Mouse (Mus musculus): ENCODE results near the gene Kazn. TPM values are rescaled to one million over a fixed set of nuclear protein-coding genes. Genes with fewer than 3 reads are reported as not detected.

Kazn gene
- total RNA-seq, 2 experiments from 2014 or later = 17.0 to 23.0 TPM

- peak; percentile 50 for DNase-seq
Observed at GRCm38 (mm10) chr4:142077572-142078271, 161.5 kb downstream of the Kazn start.

- no peak for DNase-seq
Observed at GRCm38 (mm10) chr4:142076883-142077282, 162.3 kb downstream of the Kazn start.

DNA sequence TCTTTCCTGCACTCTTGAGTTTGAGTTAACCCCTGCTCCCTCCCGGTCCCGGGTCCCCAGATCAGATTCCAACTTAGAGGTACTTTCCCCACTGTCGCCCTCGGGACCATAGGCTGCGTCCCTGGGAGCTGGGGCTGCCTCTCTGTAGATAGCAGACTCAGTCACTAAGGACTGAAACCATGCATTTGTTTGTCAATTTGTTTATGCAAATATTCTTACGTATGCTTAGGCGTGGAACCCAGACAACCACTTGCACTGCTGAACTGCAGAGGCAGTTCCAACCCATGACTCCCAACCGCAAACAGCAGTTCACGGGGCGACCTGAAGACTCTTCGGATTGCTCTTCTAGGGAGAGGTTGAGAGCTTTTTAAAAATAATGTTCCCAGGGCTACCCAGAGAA lies 163.3 kb downstream of the Kazn start:
- no peak for DNase-seq

GRCm38 (mm10) chr4:142074060-142074732 lies 165.0 kb downstream of the Kazn start:
- no peak for DNase-seq

- no peak for DNase-seq
Observed at GRCm38 (mm10) chr4:142071243-142071991, 167.8 kb downstream of the Kazn start.

GRCm38 (mm10) chr4:142070840-142071239 lies 168.4 kb downstream of the Kazn start:
- DNase-seq = no peak

- no peak for DNase-seq
Observed at GRCm38 (mm10) chr4:142068899-142069812, 170.0 kb downstream of the Kazn start.

DNA sequence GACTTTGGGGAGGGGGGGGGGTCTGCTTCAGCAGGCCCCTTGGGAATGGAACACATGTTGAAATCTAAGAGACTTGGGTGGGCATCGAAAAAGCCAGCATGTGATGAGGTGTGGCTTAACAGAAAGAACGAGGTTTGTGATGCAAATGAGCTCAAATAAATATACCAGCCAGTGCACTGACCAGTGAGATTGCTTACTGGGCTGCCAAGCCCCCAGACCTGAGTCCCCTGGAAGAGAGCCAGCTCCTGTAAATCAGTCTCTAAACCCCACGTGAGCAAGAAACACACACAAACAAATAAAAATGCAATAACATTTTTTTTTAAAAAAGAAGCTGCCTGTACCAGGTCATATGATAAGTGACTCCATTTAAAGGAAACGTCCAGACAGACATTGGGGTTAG lies 172.6 kb downstream of the Kazn start:
- no peak for DNase-seq

DNA sequence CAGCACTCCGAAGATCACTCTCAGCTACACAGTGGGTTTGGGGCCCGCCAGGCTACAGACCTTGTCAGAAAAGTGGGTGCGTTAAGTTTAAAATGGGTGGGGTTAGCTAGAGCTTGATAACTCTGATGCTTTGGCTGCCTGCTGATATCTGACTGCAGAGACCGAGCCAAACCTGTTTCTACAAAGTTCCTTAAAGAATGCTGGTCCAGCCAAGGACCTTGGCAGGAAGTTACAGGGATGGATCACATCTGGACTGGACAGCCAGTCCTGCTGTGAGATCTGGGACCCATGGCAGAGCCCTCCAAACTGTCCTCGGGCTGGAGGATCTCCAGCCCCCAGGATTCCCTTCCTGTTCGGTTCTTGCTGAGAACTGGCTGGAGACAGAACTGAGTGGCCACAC lies 173.4 kb downstream of the Kazn start:
- no peak for DNase-seq

DNA sequence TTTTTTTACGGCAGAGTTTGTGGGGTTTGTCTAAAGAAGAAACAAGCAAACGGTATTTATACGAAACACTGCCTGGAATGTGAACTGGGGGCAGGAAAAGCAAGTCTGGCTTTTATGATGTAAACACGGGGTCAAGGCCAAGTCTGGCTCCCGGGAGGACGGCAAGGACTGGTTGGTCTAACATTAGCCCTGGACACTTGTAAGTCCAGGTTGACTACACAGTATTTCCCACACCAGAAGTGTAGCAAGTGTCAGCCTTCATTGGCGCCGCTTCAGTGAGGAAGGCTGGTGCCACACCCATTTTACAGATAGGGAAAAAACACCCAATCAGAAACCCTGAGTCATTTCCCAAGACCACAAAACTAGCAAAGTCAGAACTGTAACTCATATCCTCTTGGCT lies 173.9 kb downstream of the Kazn start:
- DNase-seq = peak; percentile 61

DNA sequence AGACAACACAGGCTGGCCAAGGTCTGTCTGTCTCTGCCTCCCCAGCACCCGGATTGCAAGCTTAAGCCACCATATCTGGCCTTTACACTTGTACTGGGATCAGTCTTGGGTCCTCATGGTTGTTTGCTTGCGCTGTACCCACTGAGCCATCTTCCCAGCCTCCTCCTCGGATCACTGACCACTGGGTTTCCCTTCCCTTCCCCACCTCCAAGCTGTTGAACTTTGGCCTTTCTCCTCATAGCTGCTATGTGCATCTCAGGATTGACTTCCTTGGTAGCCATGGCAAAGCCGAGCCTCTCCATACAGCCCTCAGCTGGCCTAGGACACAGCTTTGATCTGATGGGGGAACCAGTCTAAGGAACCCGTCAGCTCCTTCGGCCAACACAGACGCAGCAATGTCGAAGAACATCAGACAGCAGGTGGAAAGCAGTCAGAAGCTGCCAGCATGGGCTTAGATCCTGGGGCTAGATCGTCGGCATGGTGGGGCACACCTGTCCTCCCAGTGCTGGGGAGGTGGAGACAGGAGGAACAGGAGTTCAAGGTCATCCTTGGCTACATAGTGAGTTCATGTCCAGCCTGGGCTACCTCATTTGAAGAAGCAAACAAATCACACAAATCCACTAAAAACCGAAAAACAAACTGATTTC lies 174.5 kb downstream of the Kazn start:
- DNase-seq = no peak

DNA sequence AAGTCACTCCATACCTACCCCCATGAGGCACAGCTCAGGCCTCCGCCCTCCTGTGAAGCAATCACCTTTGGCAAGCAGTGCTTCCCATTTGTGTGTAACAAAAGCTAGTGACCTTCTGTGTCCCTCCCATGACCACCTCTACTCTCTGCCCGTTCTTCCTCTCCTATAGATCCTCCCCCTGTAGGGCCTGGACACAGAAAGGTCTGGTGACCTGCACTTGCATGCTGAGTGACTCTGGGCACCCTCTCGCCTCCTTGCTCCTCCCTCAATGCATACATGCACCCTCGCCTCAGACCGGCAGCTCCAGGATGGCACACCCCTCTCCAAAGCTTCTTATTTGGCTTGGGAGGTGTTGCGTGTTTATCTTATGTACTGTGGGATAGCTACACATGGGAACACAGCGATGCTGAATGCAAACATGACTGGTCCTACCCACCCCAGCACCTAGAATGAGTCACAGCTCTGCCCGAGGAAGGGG lies 176.1 kb downstream of the Kazn start:
- DNase-seq = no peak

DNA sequence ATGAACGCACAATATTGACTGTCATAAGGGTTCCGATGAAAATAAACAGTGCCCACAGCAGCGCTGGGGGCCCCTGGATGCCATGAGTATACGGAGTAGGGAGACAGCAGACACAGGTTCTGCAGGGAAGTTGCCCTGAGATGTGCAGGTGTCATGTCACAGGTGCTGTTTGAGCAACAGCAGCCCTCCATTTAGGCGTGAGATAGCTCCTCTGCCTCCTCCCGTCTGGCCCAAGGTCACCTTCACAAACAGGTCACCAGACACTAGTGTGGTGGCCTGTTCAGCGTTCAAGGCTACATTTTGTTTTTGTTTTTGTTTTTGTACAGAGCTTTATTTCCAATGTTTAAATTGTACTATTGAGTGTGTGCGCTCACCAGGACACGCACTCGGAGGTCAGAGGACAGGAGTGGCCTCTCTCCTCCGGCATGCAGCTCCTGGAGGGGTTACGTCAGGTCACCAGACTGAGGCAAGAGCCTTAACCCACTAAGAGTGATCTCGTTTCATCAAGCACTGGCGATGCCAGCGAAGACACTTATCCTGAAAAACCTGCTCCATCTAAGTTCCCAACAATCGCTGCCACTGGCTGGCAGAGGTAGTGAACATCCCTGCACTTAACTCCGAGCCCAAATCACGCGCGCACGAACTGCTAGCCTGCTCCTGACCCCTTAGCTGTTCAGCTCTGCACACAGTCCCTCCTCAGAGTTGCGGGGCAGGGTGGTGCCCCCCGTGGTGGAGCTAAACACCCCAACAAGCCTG lies 177.5 kb downstream of the Kazn start:
- no peak for DNase-seq

GRCm38 (mm10) chr4:142060455-142061378 lies 178.5 kb downstream of the Kazn start:
- no peak for DNase-seq

DNA sequence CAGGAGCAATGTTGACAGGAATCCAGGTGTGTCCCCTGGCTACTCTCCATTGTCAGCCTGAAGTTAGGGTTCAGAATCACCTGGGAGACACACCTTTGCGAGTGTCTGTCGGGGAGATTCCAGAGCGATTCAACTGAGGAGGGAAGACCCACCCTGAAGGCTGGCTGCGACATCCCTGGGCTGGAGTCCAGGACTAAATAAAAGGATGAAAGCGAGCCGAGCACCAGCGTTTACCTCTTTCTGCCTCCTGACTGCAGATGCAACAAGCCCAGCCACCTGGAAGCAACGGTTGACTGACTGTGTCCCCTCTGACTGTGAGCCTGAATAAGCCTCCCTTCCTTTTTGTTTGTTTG lies 179.4 kb downstream of the Kazn start:
- DNase-seq = no peak

DNA sequence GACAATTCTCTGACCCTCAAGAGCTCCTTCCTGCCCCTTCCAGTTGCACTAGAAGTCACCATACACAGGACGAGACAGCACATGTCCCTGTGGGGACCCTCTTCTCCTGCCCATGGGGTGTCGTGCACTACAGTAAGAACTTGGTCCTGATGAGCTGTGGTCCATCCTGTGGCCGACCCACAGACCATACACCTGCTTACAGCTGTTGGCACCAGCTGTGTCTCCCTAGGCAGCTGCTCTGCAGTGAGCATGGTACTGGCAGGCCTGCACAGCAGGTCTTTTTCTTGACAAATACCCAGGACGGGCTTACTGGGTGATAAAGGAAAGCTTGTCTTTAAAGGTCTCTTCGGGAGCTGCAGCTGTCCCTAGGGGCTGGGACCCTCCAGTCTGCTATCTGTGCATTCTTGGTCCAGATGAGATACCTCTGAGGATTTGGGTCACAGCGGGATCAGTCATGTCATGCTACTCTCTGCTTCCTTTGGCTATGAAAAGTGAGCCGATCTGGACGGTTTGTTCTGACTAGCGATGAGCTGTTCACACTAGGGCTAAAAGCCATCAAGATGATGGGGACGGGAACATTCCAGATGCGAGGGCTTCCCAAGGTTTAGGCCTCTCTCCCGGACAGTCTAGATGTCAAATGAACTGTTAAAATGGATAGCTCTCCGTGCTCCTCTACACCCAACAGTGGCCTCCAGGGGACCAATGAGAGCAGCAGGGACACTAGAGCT lies 179.9 kb downstream of the Kazn start:
- DNase-seq = no peak

GRCm38 (mm10) chr4:142057529-142058216 lies 181.5 kb downstream of the Kazn start:
- DNase-seq = no peak

DNA sequence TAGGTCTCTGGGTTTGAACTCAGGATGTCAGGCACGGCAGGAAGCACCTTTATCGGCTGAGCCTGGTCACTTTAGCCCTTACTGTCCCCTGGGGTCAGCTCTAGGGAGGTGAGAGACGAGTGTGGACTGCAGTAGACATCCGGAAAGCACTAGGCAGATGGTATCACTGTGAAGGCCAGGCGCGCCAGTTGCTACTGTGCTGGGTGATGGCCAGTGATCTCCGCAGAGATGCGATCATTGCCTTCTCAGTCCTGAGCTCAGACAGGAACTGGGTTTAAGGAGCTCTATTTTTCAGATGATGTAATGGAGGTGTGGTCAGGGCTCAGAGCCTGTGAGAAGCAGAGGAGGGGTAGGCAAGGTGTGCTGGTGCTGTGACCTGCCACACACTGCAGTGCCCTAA lies 183.6 kb downstream of the Kazn start:
- DNase-seq = no peak
